Mouse (Mus musculus) thymus, postnatal 25 days (tissue): Measurements from ENCODE around the gene Ldah.

Experiments used
- DNase-seq: peaks from one replicate; pipeline ENCODE4 v3.0.0; 2022

Gene Ldah

GRCm38 (mm10) chr12:8281225-8282017 lies 73.5 kb downstream of the Ldah start:
- no peak for DNase-seq

DNA sequence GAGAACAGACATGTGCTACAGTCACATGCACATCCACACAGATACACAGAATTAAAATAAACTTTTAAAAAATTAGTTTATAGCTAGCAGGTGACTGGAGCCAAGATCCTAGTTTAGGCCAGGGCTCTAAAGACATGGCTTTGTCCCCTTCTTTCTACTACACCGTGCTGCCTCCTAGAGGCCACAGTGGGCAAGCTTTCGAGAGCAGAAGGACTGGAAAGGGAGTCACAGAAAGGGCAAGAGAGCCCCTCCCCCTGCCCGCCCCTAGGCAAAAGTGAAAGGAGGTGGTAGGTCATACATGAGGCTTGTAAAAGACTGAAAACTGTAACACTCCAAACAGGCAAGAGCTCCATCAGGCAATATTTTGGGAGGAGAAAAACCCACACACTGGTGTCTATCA lies 80.1 kb downstream of the Ldah start:
- DNase-seq: peak; percentile 25

- no peak for DNase-seq
Measured at GRCm38 (mm10) chr12:8289099-8289498, 81.2 kb downstream of the Ldah start.

GRCm38 (mm10) chr12:8289499-8289898 lies 81.6 kb downstream of the Ldah start:
- DNase-seq: no peak

DNA sequence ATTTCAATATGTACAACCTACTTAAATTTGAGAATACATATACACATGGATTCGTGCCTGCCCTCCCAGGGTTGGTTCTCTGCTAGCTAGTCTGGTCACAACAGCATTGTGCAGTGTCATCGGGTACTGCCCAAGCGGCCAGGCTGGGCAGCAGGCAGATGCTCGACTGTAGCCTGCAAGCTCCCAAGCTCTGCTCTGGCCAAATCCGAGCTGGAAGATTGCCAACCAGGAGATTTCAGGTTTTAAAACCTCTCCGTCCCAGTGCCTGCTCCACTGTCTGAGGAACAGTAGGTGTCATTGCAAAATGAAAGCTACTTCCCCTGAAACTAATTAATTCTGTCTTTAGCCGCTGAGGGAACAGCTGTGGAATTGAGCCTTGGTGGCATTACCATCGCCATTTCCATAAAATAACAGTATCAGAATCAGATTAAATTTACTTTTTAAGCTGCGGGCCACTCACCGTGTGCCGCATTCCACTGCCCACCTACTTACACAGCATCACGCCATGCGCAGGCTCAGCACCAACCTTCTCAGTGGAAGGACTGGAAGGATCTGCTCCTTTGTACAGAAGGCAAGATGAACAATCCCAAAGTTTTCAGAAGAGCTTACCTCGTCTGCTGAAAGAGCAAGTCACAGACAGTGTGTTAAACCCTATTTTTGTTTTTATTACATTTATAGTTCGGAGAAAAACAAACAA lies 83.4 kb downstream of the Ldah start:
- no peak for DNase-seq

- no peak for DNase-seq
Measured at GRCm38 (mm10) chr12:8295307-8295913, 87.5 kb downstream of the Ldah start.

DNA sequence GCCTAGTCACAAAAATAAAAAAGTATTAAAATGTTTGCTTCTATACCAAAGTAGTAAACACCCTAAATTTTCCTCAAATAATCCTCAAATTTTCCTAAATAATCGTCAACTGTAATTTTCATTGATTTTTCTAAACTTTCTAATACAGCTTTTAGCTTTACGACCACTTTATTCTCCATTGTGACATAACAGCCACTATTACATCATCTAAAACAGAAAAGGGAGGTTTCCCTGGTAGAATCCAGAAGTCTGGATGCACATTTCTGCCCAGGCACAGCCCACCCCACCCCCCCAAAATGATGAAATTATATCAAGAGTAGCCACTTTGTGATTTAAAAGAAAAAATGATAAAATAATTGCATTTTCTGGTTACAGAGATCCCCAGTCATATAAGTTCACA lies 88.2 kb downstream of the Ldah start:
- DNase-seq: no peak

DNA sequence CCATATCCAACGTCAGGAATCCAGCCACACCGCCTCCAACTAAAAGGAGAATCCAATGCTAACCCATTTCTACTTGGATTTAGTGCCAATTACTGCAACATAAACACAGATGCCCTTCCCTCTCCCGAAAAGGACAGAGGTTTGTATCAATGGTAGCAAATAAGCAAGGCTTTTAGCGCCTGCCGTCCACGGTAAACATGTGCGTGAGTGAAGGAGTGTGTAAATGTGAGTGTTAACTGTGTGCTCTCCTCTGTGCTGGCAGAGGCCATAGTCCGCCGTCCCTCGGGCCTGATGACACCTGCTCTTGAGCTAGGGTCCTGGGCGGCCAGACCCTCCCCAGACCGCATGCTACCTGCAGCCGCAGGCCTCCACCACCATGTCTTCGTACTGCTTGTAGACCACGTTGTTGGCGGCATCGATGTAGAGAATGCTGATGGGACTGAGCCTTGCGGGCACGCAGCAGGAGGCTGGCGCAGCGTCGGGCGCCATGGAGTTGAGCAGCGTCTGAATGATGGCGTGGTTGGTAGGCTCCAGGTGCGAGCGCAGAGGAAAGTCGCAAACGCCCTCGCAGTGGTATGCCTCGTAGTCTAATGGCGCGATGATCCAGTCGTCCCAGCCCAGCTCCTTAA lies 89.8 kb downstream of the Ldah start:
- no peak for DNase-seq

DNA sequence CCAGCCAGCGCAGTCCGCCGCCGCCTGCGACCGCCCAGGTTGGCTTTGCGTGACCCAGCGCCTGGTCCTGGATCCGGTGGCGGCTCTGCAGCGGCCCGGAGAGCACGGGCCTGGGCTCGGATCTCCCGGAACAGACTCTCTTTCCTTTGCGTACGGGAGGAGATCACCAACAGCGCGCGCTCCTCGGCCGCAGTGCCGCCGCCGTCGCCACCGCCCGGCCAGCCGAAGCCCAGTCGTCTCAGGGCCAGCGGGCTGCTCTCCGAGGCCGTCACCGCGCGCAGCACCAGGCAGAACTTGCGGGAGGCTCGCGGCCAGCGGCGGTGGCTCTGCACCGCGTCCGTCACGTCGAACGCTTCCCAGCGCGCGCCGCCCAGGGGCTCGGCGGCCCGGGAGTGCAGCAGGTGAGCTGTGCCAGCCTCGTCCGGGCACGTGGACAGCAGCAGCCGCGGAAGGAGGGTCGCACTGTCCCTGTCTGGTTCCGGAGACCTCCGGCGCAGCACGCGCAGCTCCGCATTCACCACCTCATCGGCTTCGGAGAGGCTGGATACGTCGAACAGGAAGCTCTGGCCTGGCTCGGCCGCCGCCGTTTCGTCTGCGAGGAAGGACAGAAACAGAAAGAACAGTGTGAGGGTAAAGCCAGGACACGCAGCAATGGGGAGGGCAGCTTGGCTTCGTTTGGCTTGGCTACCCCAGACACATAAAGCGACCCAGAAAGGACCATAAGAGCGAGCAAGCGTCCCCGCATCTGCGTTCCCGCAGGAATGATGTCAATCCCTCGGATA lies 90.6 kb downstream of the Ldah start:
- DNase-seq: no peak

GRCm38 (mm10) chr12:8299143-8300110 lies 91.5 kb downstream of the Ldah start:
- DNase-seq: no peak

DNA sequence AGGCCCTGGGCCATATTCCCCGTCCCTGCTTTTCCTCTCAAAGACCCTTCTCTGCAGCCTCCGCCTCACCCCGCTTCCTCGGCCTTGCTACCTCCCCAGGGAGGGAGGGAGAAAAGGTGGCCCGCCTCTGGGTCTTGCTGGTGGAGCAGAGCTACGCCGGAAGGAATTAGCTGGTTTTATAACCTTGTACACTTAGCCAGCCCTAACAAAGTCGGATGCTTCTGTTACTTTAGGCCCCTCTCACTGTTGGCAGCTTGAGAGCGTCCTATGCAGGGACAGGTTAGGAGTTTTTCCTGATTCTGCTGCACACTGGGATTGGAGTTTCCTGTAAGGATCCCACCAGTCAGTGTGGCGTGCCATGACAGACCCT lies 92.2 kb downstream of the Ldah start:
- DNase-seq: no peak

- DNase-seq: no peak
Measured at GRCm38 (mm10) chr12:8300521-8300920, 92.6 kb downstream of the Ldah start.

- no peak for DNase-seq
Measured at GRCm38 (mm10) chr12:8301011-8301814, 93.3 kb downstream of the Ldah start.

GRCm38 (mm10) chr12:8301841-8302431 lies 94.0 kb downstream of the Ldah start, which contains the start of gene Gdf7:
Gdf7 (minus strand) TSS chr12:8301954.
- no peak for DNase-seq

GRCm38 (mm10) chr12:8305258-8305657 lies 97.4 kb downstream of the Ldah start:
- DNase-seq: no peak

GRCm38 (mm10) chr12:8306432-8306831 lies 98.5 kb downstream of the Ldah start:
- peak; percentile 49 for DNase-seq

GRCm38 (mm10) chr12:8306910-8307309 lies 99.0 kb downstream of the Ldah start:
- DNase-seq: no peak

DNA sequence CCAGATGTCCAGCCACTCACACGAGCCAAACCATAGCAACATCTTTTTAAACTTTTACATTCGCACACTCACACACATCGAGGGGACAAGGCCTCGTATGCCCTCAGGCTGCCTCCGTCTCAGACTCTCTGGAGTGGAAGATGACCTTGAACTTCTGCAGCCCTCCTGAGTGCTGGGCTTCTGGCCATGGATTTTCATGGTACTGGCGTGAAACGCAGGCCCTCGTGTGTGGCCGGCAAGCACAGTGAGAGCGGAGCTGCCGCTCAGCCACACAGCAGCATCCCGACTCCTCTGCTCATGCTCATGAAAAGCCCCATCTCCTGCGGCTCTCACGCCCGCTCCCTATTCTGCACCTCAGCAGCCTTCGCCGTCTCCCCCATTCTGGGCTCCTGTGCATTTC lies 103.1 kb downstream of the Ldah start:
- no peak for DNase-seq

GRCm38 (mm10) chr12:8312266-8312665 lies 104.4 kb downstream of the Ldah start:
- no peak for DNase-seq

DNA sequence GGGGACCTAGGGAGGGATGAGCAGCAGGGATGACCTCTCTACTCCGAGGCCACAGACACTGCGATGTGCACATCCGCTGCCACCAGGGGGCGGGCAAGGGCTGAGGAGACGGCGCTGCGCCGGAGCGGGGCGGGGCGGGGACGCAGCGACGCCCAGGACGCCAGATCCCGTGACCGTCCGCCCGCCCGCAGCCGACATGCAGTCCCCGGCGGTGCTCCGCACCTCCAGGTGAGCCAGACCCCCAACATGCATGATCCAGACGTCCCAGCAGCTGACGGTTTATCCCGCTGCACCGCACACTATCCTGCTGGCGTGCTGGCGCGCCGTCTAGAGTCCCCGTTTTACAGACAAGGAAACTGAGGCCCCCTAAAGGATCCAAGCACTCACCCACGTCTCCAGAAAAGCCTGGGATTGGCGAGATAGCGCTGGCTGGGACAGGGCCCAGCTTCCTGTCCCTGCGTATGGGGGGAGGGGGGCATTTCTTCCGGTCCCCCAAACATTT lies 105.4 kb downstream of the Ldah start, which contains the start of gene Hs1bp3:
TSS of gene Hs1bp3 (plus strand) at position 163 of the 502 bp plus-strand sequence.
- DNase-seq: peak; percentile 84
